Mouse (Mus musculus): Measurements from ENCODE around the gene Fbxl5.

Fbxl5 gene

DNA sequence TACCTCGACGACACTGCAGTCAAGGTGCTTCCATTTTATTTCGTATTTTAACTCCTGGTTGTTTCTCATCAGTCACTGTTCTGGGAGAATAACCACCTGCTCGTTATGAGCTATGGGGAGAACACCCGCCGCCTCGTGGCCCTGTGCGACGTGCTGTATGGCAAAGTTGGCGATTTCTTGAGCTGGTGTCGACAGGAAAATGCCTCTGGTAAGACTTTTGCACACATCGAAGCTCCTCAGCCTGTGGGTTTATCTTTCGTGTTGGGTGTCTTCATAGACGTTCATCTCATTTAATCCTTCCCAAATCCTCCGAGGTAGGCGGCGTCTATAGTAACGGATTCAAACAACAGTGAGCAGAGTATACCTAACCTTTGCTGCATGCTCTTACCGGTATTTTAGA lies at the start of gene Fbxl5:
TSS of gene Fbxl5 (minus strand) at position 101 of the 400 bp plus-strand sequence.
- ChIA-PET CTCF (interaction anchor here in 1 of 4 experiments (1.0 kb wide), 1 partner anchor 16 kb away, joined by 5 read pairs; no protein-coding TSS in a partner anchor), POLR2A (interaction anchor here in 2 of 4 experiments (0.8 to 3.5 kb wide), 5 partner anchors 8 to 39 kb away, joined by 4 to 14 read pairs (median 5); no protein-coding TSS in a partner anchor)

DNA sequence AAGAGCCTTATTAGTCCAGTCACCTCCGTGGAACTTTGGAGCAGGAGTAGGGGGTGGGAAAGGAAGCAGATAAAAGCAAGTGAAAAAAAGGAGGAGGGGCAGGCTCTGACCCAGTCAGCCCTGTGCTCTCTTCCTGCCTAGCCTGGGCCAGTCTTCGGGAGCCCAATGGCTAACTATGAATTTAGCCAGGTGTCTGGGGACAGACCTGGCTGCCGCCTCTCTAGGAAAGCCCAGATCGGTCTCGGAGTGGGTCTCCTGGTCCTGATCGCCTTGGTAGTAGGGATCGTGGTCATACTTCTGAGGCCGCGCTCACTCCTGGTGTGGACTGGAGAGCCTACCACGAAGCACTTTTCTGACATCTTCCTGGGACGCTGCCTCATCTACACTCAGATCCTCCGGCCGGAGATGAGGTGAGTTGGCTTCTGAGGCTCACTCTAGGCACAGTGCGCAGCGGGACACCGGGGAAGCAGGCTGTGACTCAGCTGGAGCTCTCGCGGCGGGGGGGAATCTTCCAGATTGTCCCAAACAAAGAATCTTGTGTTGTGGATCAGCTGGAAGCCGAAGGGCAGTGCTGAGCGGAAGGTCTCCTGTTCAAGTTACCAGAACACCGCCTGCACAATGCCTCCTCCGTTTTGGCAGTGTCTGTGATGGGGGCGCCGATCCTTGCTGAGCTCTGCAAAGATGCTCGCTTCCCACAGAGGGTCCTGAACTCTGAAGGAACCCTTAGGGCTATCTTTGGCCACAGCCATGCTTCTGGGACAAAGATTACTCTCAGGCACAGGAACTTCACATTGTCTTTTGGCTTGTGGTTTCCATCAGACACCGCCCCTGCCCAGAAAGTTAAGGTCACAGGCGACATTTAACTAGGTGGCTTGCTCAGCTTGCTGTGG lies 47.5 kb upstream of the Fbxl5 start:
- ChIA-PET POLR2A (interaction anchor here (0.5 to 5.3 kb wide), 19 partner anchors 9 to 1664 kb away, joined by 3 to 28 read pairs (median 4); no protein-coding TSS in a partner anchor), CTCF (interaction anchor here in 3 of 4 experiments (0.5 to 1.2 kb wide), 6 partner anchors 24 to 79 kb away, joined by 3 to 4 read pairs (median 3); no protein-coding TSS in a partner anchor)

DNA sequence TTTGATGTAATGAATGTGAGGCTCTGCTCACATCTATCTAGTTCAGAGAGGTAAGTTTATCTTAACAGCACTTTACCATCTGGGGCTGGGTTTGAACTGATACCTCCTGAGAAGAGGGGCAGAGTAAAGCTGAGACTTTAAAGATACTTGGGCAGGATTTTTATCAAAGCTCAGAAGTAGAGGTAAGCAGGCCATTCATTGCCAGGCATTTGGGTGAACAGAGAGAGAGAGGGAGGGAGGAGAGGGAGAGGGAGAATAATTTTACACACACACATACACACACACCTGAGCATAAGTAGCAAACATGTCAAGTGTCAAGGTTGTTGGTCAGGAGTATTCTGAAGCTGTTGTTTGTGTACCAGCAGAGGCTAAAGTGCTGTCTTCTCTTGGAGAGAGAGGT lies 46.8 kb upstream of the Fbxl5 start, which contains the start of gene Cd38:
TSS of gene Cd38 (plus strand) at position 301 of the 400 bp plus-strand sequence.
- CTCF ChIA-PET: interaction anchor here in 1 of 4 experiments (1.2 kb wide), 1 partner anchor 27 kb away, joined by 3 read pairs; no protein-coding TSS in a partner anchor

DNA sequence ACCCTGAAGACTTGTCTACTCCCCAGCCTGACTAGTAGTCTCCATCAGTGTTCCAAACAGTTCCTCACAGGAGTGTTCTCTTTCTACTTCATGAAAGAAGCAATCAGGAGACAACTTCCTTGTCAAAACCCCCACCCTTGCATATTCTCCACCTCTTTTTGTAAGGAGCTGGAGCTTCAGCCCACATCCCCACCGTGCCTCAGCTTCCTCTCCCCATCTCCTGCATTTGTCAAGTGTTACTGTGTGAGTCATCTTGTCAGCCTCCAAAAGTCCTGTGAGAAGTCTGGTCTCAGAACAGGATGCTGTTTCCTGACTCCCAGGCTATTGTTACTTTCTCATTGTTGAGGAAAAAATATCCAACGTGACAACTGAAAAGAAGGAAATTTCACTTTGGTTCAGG lies 43.9 kb upstream of the Fbxl5 start:
- POLR2A ChIA-PET: interaction anchor here in 3 of 4 experiments (0.6 to 1.5 kb wide), 10 partner anchors 12 to 202 kb away, joined by 3 to 4 read pairs (median 3); no protein-coding TSS in a partner anchor
- CTCF ChIA-PET: interaction anchor here in 1 of 4 experiments (0.6 kb wide), 1 partner anchor 12 kb away, joined by 7 read pairs; no protein-coding TSS in a partner anchor

More for the DNA sequence above, 46.8 kb upstream of the Fbxl5 start, which contains the start of gene Cd38:
- POLR2A ChIA-PET: interaction anchor here in 3 of 4 experiments (0.5 to 5.3 kb wide), 8 partner anchors 8 to 196 kb away, joined by 3 to 28 read pairs (median 5); no protein-coding TSS in a partner anchor

DNA sequence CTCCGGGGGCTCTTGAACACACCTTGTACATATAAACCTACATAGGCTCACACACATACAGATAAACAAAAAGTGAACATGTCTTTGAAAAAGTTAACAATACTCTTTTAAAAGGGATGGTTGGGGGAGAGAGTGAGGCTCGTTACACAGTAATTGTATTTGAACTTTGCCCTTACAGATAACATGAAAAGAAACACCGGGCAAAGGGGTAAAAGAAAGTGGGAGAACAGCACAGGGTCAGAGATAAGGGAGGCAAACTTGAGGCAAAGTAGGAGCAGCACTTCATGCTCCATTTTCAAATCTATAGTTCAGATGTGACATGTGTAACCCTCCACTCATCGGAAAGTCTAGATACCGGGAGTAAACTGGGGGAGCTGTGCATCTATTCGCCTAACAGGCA lies 42.2 kb upstream of the Fbxl5 start:
- ChIA-PET POLR2A (interaction anchor here in 2 of 4 experiments (0.6 to 1.5 kb wide), 2 partner anchors 10 to 1776 kb away, joined by 4 to 5 read pairs; partner anchors contain the start of gene Fam184b (in 1 of the 2)), CTCF (no interaction called here)

DNA sequence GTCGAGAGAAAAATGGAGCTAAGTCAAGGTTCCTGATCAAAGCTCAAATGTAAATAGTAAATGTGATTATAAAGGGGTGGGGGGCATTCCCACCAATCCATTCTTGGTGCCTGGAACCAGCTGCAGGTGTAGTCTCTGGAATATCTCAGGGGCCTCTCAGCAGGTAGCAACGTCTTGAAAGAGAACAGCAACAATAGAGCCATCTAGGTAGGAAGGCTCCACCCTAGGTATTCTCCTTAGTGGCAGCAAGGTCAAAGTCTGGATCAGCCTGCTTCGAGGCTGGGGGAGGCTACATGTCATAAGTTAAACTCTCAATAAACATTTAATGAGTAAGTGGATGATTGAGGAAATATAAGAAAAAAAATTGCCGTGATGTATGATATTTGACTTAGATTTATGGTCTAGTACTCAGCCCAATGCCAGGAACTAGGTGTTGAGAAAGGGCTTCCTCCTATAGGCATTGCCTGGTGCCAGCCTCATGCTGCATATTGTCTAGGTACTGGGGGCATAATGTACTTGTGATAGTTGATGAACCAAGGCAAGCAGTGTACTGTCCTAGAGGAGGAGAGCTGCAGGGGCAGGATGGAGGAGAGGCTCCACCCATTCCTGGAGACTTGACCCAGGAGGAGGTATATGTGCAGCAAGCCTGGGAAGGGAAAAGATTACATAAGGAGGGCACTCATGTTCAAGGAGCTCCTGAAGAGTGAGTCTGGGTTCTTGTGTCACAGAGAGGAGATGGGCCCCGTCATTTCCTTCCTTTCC lies 39.4 kb upstream of the Fbxl5 start:
- CTCF ChIA-PET: interaction anchor here in 2 of 4 experiments (0.6 to 1.0 kb wide), 3 partner anchors 32 to 1499 kb away, joined by 3 read pairs; no protein-coding TSS in a partner anchor
- POLR2A ChIA-PET: interaction anchor here (0.7 to 2.7 kb wide), 10 partner anchors 8 to 362 kb away, joined by 3 to 28 read pairs (median 5); partner anchors contain the start of gene Cd38 (in 1 of the 4)

DNA sequence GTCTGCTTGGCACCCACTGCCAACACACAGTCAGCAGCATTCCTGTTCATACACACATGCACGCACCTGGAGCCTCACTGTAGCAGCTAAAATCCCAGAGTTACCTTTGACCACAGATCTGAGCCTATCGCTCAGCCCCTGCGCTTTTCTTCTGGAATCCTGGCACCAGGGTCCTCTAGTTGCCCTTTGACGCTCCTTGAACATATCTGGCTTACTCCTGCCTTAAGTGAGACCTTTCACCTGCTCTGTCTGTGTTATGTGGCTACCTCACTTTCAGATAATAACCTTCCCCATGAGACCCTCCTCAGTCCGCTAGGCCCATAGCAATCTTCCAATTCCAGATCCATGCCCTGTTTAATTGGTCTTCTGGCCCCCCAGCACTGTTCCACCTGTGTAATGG lies 38.7 kb upstream of the Fbxl5 start:
- ChIA-PET CTCF (interaction anchor here in 2 of 4 experiments (0.6 to 1.0 kb wide), 2 partner anchors 32 to 34 kb away, joined by 3 read pairs; no protein-coding TSS in a partner anchor), POLR2A (interaction anchor here in 3 of 4 experiments (0.5 to 2.7 kb wide), 9 partner anchors 9 to 363 kb away, joined by 3 to 28 read pairs (median 6); partner anchors contain the start of gene Cd38 (in 1 of the 3))

DNA sequence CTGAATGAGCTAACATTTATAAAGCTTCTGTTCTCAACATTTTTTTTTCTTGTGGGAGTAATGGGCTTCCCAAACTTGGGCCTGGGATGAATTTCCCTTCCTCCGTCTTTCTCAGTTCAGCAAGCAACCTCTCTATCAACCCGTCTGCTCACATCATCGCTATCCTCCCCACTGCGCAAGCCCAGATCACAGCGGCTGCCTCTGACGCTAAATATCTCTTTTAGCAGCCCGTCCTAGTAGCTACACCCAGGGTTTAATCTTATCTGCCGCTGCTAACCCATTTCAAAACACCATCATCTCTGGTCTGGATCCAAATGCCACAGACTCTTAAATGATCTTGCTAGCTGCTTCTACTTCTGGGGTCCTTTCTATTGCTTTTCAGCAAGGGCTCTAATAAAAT lies 38.2 kb upstream of the Fbxl5 start:
- CTCF ChIA-PET: interaction anchor here in 1 of 4 experiments (0.6 kb wide), 1 partner anchor 47 kb away, joined by 4 read pairs; no protein-coding TSS in a partner anchor
- POLR2A ChIA-PET: interaction anchor here in 3 of 4 experiments (0.5 to 2.7 kb wide), 6 partner anchors 10 to 76 kb away, joined by 3 to 28 read pairs (median 8); partner anchors contain the start of gene Cd38 (in 1 of the 3)

DNA sequence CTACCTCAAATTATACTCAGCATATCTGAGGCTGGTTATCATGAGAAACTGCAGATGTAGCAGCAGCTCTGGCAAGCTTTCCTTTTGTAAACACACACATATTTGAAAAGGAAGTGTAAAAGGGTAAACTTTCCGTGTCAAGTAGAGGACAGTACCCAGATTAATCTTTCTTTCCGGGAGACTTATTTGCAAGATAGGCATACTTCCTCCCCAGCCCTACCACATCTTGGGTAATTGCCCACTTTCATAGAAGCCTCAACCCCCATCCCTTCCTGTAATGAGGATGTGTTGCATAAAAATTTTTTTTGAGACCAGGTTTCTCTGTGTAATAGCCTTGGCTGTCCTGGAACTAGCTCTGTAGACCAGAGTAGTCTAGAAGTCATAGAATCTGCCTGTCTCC lies 34.3 kb upstream of the Fbxl5 start:
- CTCF ChIA-PET: no interaction called here

DNA sequence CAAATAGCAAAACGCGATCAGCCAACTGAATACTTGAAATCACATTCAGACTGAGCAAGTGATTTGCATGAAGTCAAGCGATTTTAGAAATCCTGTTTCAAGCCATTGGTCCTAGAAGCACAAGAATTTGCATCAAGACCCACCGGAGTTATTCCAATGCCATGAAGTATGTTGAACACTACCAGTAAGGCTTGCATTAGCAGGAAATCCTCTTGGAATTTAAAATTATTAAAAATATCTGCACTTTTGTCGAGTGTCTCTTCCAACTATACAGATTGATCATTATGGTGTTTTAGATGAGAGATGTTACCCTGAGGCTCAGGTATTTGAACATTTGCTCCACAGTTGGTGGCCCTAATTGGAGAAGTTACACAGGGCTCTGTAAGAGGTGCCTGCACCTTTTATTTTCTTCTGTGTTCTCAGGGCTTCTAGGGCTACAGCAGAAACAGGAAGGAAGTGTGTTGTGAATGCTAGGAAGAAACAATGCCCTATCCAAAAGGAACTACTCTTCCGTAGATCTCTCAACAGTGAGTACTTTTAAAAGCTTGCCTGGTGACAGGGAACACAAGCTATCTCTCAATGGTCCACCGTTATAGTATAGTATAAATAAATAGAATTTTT lies 32.5 kb upstream of the Fbxl5 start:
- POLR2A ChIA-PET: interaction anchor here in 2 of 4 experiments (0.6 to 2.1 kb wide), 3 partner anchors 10 to 128 kb away, joined by 3 to 4 read pairs (median 3); no protein-coding TSS in a partner anchor

More for the DNA sequence above, 34.3 kb upstream of the Fbxl5 start:
- POLR2A ChIA-PET: interaction anchor here in 1 of 4 experiments (0.7 kb wide), 1 partner anchor 99 kb away, joined by 3 read pairs; no protein-coding TSS in a partner anchor

DNA sequence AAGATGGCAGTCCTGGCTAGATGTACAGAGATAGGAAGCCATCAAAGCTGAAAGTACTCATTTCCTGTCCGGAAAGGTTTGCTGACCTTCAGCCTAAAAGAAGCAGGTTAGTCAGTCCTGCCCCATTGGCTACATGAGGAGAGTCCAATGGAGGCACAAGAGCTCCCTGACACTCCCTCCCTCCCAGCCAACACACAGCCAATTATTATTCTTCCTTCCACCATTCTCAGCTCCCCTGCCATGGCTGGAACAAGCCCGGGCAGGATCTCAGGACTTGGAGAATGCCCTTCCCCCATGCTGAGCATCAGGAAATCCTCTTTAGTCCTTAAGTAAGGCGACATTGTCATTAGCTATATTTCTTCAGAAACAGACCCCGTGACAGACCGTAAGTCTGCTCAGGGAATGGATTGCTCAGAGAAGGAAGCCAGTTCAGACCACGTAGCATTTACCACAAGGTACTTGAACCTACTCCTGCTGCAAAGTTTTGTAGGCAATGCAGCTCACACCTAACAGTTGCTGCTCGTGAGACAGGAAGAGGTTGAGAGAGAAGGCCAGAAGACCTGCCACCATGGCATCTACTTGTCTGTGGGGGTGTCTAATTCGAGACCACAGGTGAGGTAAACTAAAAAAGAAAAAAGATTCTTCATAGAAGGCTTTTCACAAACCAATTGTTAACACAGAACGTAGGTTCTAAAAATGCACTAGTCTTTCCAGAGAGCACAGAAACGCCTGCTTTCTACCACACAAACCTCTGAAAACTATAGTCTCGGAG lies 31.8 kb upstream of the Fbxl5 start:
- CTCF ChIA-PET: interaction anchor here in 1 of 4 experiments (0.6 kb wide), 1 partner anchor 12 kb away, joined by 7 read pairs; no protein-coding TSS in a partner anchor
- POLR2A ChIA-PET: interaction anchor here in 2 of 4 experiments (1.1 to 2.1 kb wide), 2 partner anchors 11 to 16 kb away, joined by 3 to 4 read pairs; no protein-coding TSS in a partner anchor

More for the DNA sequence above, 32.5 kb upstream of the Fbxl5 start:
- CTCF ChIA-PET: interaction anchor here in 1 of 4 experiments (0.6 kb wide), 1 partner anchor 11 kb away, joined by 7 read pairs; no protein-coding TSS in a partner anchor

DNA sequence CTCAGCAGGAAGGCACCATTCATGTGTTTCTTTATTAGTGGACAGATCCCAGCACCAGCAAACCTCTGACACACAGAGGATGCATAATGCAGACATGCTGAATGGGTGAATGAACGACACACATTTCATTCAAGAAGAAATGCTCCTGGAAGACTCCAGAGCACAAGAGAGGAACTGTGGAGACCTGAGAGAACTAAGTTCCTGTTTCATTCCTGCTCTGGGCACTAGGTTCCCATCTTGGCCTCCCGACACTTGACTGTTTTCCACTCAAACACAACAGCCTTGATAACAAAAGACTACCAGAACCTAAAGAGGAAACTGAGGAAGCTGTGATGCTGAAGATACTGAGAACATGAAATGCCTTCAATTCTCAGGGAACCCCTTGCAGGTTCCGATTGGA lies 26.8 kb upstream of the Fbxl5 start:
- ChIA-PET CTCF (no interaction called here), POLR2A (interaction anchor here in 1 of 4 experiments (1.1 kb wide), 1 partner anchor 22 kb away, joined by 3 read pairs; no protein-coding TSS in a partner anchor)

DNA sequence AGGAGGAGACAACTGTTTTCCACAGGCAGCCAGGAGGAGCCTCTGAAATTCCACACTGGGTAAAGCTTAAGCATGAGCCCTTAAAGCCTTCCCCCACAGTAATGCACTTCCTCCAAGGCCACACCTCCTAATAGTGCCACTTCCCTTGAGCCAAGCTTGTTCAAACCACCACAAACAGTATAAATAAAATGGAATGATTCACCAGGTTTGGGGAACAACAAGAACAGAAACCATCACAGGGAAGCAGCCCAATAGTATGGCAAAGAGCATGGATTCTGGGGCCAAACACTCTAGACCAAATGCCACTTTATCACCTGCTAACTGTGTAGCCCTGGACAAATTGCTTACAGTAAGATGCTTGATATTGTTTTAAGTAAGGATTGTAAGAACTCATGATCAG lies 26.1 kb upstream of the Fbxl5 start:
- CTCF ChIA-PET: no interaction called here
- POLR2A ChIA-PET: interaction anchor here in 1 of 4 experiments (0.7 to 1.2 kb wide), 2 partner anchors 10 to 22 kb away, joined by 3 to 5 read pairs; no protein-coding TSS in a partner anchor

DNA sequence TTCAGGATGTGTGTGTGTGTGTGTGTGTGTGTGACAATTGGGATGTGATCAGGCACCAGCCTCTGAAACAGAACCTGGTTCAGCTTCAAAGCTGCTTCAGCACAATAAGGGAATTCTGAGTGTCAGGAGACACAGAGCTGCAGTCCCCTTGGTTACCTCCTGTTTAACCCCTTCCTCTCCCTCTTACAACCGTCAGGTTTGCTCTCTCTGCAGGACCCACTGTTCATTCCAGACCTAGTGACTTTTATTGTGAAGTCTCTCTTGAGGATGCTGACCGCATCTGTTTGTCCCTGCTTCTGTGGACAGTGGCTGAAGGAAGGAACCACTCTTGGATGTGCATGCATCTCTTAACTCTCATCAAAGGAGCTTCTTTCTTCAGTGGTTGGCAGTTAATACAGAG lies 24.8 kb upstream of the Fbxl5 start:
- POLR2A ChIA-PET: interaction anchor here in 2 of 4 experiments (0.6 to 0.8 kb wide), 2 partner anchors 23 to 64 kb away, joined by 3 read pairs; no protein-coding TSS in a partner anchor

DNA sequence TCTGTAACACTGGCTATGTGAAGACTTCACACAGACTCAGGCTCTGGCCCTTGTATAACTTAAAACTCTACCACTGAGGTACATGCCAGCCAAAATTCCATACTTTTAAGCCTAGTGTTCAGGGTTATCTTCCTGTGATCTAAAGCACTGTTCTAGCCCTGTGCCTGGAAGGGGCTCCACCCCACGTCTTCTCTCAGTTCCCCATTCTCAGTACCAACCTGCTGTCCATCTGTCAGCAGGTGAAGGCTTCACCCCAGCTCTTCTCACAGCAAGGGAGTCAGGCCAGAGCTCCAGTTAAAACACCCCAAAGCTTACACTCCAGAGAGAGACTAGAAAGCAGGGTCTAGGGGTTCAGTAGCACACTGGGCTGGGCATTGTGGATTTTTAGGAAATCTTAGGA lies 24.2 kb upstream of the Fbxl5 start:
- ChIA-PET CTCF (no interaction called here), POLR2A (interaction anchor here in 1 of 4 experiments (0.6 kb wide), 1 partner anchor 76 kb away, joined by 3 read pairs; no protein-coding TSS in a partner anchor)

More for the DNA sequence above, 24.8 kb upstream of the Fbxl5 start:
- CTCF ChIA-PET: interaction anchor here in 1 of 4 experiments (1.2 kb wide), 1 partner anchor 78 kb away, joined by 4 read pairs; no protein-coding TSS in a partner anchor

DNA sequence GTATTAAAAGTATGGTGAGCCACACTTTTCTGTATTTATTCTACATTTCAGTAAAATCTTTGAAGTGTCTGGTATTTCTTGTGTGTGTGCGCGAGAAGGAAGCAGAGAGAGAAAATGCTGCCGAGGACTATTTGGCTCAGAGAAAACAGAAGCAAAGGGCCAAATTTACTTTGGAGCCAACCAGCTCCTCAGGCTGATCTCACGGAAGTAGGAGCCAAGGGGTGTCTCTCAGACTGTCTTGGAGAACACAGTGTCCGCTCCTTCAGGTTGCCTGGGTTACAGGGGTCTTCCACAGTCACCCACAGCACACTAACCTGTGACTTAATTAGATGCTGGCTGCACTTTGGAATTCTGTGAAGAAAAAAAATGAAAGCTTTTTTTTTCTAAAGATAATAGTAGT lies 23.6 kb upstream of the Fbxl5 start:
- ChIA-PET CTCF (interaction anchor here in 1 of 4 experiments (0.6 kb wide), 1 partner anchor 24 kb away, joined by 4 read pairs; no protein-coding TSS in a partner anchor), POLR2A (interaction anchor here in 1 of 4 experiments (0.6 kb wide), 1 partner anchor 76 kb away, joined by 3 read pairs; no protein-coding TSS in a partner anchor)

All from embryonic stem cell, embryonic (primary cell).